Mouse (Mus musculus) forebrain, embryonic 14.5 days (tissue): ENCODE results near the gene Rhog. TPM values are rescaled to one million over a fixed set of nuclear protein-coding genes. Genes with fewer than 3 reads are reported as not detected.

ENCODE experiments used
- ATAC-seq: fragments of 200-750 bp; cut with Nextera tagmentation; 2 replicates; pipeline ENCODE4 v1.8.0; 2017; ENCODE audit warnings: mild to moderate bottlenecking, moderate library complexity
- DNase-seq: peaks from one replicate; pipeline ENCODE4 v3.0.0-alpha.2; 2015; ENCODE audit warnings: low spot score
- H3K27ac ChIP-seq: fragments of 300-500 bp; sonication (generic); 2 replicates; pipeline ENCODE4 v1.5.1; 2014; ENCODE audit warnings: low read depth, mild to moderate bottlenecking, control low read depth, low read length, moderate library complexity
- H3K27me3 ChIP-seq: fragments of 300-500 bp; sonication (generic); replicated peaks from 2 replicates; pipeline ENCODE4 v1.6.1; 2014; ENCODE audit warnings: low read length, control low read depth, mixed read lengths; ENCODE audit not compliant: control insufficient read depth, insufficient read depth
- H3K36me3 ChIP-seq: fragments of 300-500 bp; sonication (generic); 2 replicates; pipeline ENCODE4 v1.6.1; 2014; ENCODE audit warnings: low read length, control low read depth; ENCODE audit not compliant: control insufficient read depth, insufficient read depth
- H3K4me1 ChIP-seq: fragments of 300-500 bp; sonication (generic); 2 replicates; pipeline ENCODE4 v1.6.1; 2014; ENCODE audit warnings: antibody characterized with exemption, low read length, control low read depth; ENCODE audit not compliant: control insufficient read depth, insufficient read depth
- H3K4me2 ChIP-seq: fragments of 300-500 bp; sonication (generic); 2 replicates; pipeline ENCODE4 v1.6.1; 2014; ENCODE audit warnings: mild to moderate bottlenecking, control low read depth, low read length
- H3K4me3 ChIP-seq: fragments of 300-500 bp; sonication (generic); 2 replicates; pipeline ENCODE4 v1.5.1; 2014; ENCODE audit warnings: low read depth, low read length, control low read depth
- H3K9ac ChIP-seq: fragments of 300-500 bp; sonication (generic); 2 replicates; pipeline ENCODE4 v1.6.1; 2014; ENCODE audit warnings: mild to moderate bottlenecking, low read length, control low read depth, moderate library complexity
- H3K9me3 ChIP-seq: fragments of 300-500 bp; sonication (generic); replicated peaks from 2 replicates; pipeline ENCODE4 v1.6.1; 2016; ENCODE audit warnings: low read length, control low read depth, mixed read lengths; ENCODE audit not compliant: control insufficient read depth
- WGBS: fragments of 180-500 bp; shearing (Covaris S2); extraction: QIAGEN DNeasy Blood & Tissue Kit; methylation state at CpG from one replicate; pipeline ENCODE4 v1.1.7; 2014; 5-methylcytosine and 5-hydroxymethylcytosine counted together
- polyA plus RNA-seq: library from polyadenylated mRNA; unstranded; fragments of >200 nt; fragmentation: Nextera tagmentation; extraction: Ambion mirVana; gene quantifications from 2 replicates; pipeline ENCODE4 v1.2.1, GENCODE M21; 2014

Gene Rhog
- polyA plus RNA-seq, 1 experiment from 2014 or later, result 22.0 TPM

GRCm38 (mm10) chr7:102200576-102200975 is 55.3 kb downstream of the Rhog start:
- H3K27ac ChIP-seq, result no peak overlapping the region
- WGBS, result 84% methylated on average over 3 of the region's 3 CpGs
- H3K4me1 ChIP-seq, result no peaks in the 10 kb centered on the region
- H3K9ac ChIP-seq, result no peak overlapping the region
- no peak overlapping the region for H3K4me2 ChIP-seq
- ATAC-seq (no peak), DNase-seq (no peak)
- H3K36me3 ChIP-seq, result peaks cover 4% of the 10 kb centered on the region; the same call in 1 of the 2 replicates
- H3K27me3 ChIP-seq, result no peaks in the 10 kb centered on the region
- H3K4me3 ChIP-seq, result no peak overlapping the region
- H3K9me3 ChIP-seq, result no peaks in the 10 kb centered on the region

- H3K4me3 ChIP-seq, result no peak overlapping the region
- H3K27ac ChIP-seq, result no peak overlapping the region
- no peaks in the 10 kb centered on the region for H3K4me1 ChIP-seq
- ATAC-seq (no peak), DNase-seq (no peak)
- H3K27me3 ChIP-seq, result no peaks in the 10 kb centered on the region
- no peaks in the 10 kb centered on the region for H3K9me3 ChIP-seq
- H3K9ac ChIP-seq, result no peak overlapping the region
- H3K36me3 ChIP-seq, result peaks cover 72% of the 10 kb centered on the region
- WGBS, result 92% methylated on average over 1 of the region's 1 CpGs
- no peak overlapping the region for H3K4me2 ChIP-seq
These were observed 63.5 kb downstream of the Rhog start for GRCm38 (mm10) chr7:102192356-102192755.

Other genes with a start within 250 kb of the Rhog start
- 2.0 and 2.9 TPM in 2 replicates for gene Il18bp, start 237.4 kb downstream of the Rhog start, polyA plus RNA-seq
- 33.9 and 35.2 TPM in 2 replicates for gene Rnf121, start 190.6 kb downstream of the Rhog start, polyA plus RNA-seq
- 19.0 and 23.5 TPM in 2 replicates for gene Xndc1, start 190.5 kb downstream of the Rhog start, polyA plus RNA-seq
- gene Xntrpc, start 190.3 kb downstream of the Rhog start, polyA plus RNA-seq, result 0.99 and 1.3 TPM in 2 replicates
- not detected in 2 replicates for gene Trpc2, start 172.9 kb downstream of the Rhog start, polyA plus RNA-seq
- gene Art1, start 154.3 kb downstream of the Rhog start, polyA plus RNA-seq, result 0.30 and 0.56 TPM in 2 replicates
- gene Art5, start 146.6 kb downstream of the Rhog start, polyA plus RNA-seq, result 0.98 and 1.0 TPM in 2 replicates
- not detected in 2 replicates for gene Chrna10, start 139.2 kb downstream of the Rhog start, polyA plus RNA-seq
- gene Nup98, start 45.9 kb downstream of the Rhog start, polyA plus RNA-seq, result 21.6 and 26.2 TPM in 2 replicates
- gene Pgap2, start 45.8 kb downstream of the Rhog start, polyA plus RNA-seq, result 53.3 and 54.1 TPM in 2 replicates
- 6.5 and 8.8 TPM in 2 replicates for gene Stim1, start 11.8 kb upstream of the Rhog start, polyA plus RNA-seq
- 96.7 and 98.6 TPM in 2 replicates for gene Rrm1, start 185.6 kb upstream of the Rhog start, polyA plus RNA-seq
- 0.46 TPM in 1 of 2 replicates, not detected in the other for gene Olfr543, start 225.6 kb upstream of the Rhog start, polyA plus RNA-seq
- gene Olfr544, start 232.3 kb upstream of the Rhog start, polyA plus RNA-seq, result 0.09 TPM in 1 of 2 replicates, not detected in the other
- gene Olfr545, start 243.5 kb upstream of the Rhog start, polyA plus RNA-seq, result 0.23 TPM in 1 of 2 replicates, not detected in the other